Mouse (Mus musculus): ENCODE data around the gene Rnf39. TPM values are rescaled to one million over a fixed set of nuclear protein-coding genes. Genes with fewer than 3 reads are reported as not detected.

The Rnf39 gene
- polyA plus RNA-seq (2012; rRNA removed): 38.9 and 42.9 TPM in 2 replicates

DNA sequence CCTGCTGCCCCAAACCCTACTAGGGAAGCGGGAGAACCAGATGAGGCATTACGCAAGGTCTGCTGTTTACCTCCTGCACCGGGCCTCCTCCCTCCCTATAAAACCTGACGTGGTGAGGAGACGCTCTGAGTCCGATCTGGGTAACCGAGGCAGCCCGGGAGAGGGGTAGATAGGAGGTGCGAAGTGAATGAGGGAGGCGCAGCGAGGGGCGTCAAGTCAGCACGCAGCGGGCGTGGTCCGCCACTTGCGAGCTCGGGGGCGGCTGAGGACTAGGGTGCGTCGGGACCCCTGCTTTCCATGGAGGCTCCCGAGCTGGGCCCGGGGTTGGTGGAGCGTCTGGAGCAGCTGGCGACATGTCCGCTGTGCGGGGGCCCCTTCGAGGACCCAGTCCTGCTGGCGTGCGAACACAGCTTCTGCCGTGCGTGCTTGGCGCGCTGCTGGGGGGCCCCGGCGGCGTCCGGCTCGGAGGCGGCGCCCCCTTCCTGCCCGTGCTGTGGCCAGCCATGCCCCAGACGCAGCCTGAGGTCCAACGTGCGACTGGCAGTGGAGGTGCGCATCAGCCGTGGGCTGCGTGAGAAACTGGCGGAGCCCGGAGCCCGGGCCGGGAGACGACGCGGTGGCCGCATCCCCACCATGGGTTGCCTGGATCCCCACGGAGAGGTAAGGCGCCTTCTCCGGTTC, at the start of gene Rnf39:
TSS of gene Rnf39 (plus strand) at position 128 of the 681 bp plus-strand sequence.

DNA sequence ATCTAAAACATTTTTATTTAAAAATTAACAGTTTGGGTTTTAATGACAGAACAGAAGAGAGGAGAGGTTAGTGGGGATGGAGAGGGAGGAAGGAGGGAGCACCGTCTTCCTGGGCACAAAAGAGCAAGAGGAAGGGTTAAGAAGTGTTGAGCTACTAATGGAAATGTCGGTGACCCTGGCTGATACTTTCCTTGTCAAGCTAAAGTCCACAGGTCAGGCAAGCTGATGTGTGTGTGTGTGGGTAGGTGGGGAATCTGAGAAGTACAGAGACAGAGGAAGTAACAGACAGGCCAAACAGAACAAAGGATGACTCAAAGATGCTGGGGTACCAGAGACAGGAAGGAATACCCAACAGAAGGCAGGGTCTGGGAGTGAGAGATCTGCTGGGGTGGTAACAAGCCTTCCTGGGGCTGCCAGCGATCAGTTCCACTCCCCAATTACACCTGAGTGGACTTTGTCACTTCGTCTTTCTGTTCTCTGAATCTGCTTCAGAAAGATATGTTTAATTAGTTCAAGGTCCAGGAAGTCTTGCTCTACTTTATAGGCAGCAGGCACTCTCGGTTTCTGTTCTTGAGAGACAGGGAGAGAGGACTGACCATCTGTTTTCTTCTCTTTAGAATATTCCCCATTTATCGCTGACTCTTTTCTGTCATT, 45.0 kb upstream of the Rnf39 start, which contains the start of gene Trim31:
TSS of gene Trim31 (plus strand) at position 567 of the 654 bp plus-strand sequence.

DNA sequence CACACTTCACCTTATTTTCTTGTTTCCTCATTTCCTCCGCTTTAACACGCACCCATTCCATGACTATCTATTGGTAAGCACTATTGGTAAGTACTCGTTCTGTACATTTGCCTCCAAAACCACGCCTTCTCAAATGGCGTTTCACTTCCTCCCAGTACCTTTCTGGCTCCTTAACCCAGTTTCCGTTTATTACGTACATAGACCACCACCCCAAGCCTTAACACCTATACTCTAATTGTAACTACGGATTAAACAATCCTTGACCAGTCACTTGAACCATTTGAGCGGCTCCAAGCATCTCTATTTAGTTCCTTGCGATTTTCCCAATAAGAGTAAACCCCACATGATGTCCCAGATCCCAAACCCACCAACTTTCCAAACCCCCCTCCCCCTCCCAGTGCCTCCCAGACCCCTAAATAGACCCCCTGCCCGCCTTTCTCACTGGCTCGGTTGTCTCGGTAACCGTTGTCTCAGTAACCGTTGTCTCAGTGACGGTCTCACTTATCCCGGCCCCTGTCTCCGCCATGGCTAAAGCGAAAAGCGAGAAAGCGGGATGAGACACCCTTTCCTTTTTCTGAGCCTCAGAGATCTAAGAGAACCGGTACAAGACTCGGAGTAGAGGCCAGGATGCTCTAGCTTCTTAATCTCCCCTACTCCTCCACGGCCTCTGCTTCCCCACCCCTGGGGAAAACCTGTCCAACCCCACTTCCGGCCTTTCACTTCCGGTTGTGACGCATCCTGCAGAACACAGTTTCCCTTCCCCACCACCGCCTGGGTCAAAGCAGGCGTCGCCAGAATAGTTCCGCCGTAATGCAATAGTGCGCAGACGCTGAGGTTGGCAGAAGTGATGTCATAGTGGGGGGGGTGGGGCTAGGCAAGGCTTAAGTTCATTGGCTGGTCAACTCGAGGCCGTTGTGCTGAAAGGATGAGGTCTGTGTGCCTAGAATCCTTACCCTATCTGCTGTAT, 8.5 kb downstream of the Rnf39 start, which contains the start of gene Ppp1r11:
TSS of gene Ppp1r11 (minus strand) at position 761 of the 967 bp plus-strand sequence.

DNA sequence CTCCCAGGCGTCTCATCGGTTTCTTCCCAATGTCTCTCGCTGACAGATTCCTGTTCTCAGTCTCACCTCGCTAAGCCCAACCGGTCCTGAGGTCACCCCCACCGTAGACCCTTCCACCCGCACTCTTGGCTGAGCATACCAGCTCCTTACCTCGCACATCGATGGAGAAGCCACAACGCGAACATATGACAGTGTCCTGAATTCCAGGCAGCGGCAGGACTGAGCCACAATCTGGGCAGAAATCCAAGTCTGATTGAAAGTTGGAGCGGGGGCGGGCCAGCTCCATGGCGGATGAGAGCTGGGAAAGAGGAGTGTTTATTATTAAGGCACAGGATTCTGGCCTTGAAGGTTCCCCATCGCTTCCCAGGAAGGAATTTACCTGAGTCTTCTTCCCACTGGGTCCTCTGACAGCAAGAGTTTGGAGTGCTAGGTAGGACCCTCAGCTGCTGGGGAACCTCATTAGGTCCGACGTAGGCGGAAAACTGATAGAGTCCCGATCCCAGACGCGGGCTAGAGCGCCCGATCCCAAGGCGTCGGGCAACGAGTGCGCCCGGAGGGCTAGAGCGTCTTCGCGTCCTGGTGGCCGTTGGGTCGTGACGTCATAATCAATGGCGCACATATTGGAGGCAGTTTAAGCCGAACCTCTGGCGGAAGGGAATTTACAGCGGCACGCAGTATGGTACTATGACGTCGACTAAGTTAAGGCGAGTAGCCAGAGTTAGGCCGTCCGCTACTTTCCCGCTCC, 15.5 kb downstream of the Rnf39 start, which contains the start of the genes Znrd1 and Znrd1as:
TSS of gene Znrd1 (minus strand) at position 561 of the 745 bp plus-strand sequence.
TSS of gene Znrd1as (plus strand) at position 594 of the 745 bp plus-strand sequence.

DNA sequence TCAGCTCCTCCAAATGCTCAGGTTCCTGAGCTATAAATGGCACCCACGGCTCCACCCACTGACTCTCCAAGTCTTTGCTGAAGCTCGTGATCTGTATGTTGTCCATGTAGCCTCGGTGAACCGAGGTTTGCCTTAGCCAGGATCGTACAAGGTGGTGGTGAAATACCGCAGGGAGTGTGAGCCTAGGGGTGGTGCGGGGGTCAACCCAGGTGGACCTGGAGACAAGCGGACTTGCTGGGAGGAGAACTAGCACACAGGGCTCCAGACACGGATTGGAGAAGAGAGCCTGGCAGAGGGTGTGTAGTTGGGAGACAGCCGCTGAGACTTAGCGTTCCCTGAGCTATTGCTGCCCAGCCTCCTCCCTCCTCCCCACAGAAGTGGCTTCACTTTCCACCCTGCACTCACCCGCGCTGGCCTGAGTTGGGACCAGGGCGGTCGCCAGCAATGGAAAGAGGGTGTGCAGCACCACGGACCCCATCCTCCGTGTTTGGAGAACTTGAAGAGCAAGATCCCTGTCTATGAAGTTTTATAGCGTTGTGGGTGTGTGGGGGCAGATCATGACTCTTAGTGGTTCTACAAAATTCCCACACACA, 38.6 kb downstream of the Rnf39 start, which contains the start of gene 2410137M14Rik:
TSS of gene 2410137M14Rik (minus strand) at position 17 of the 593 bp plus-strand sequence.

DNA sequence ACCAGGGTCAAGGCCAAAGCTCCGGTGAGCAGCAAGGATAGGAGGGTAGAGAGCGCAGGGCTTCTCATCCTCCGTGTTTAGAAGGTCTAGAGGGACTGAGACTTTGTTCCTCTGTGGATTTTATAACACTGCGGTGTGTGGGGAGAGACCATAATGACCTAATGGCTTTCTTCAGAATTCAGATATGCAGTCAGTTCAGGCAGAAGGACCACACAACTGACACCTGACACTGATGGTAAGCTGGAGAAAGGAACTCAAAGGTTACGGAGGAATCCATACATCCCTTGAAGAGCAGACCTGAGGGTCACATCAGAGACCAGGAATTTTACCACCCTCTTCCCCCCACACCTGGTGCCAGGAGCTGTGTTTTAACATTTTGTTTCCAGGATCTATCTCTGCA, 46.7 kb downstream of the Rnf39 start, which contains the start of gene H2-M5:
TSS of gene H2-M5 (minus strand) at position 101 of the 400 bp plus-strand sequence.

Other genes with a start within 250 kb of the Rnf39 start
- gene H2-M10.5, start 170.0 kb upstream of the Rnf39 start, polyA plus RNA-seq (2012; rRNA removed): not detected in 2 replicates
- not detected in 2 replicates for gene H2-M10.6, start 130.7 kb upstream of the Rnf39 start, polyA plus RNA-seq (2012; rRNA removed)
- 36.0 and 41.7 TPM in 2 replicates for gene Trim26, start 105.8 kb upstream of the Rnf39 start, polyA plus RNA-seq (2012; rRNA removed)
- 6.8 and 15.1 TPM in 2 replicates for gene Trim15, start 75.7 kb upstream of the Rnf39 start, polyA plus RNA-seq (2012; rRNA removed)
- not detected in 2 replicates for gene Trim10, start 73.3 kb upstream of the Rnf39 start, polyA plus RNA-seq (2012; rRNA removed)
- 14.6 and 18.9 TPM in 2 replicates for gene Trim40, start 52.8 kb upstream of the Rnf39 start, polyA plus RNA-seq (2012; rRNA removed)
- 18.0 and 23.9 TPM in 2 replicates for gene Trim31, start 44.8 kb upstream of the Rnf39 start, polyA plus RNA-seq (2012; rRNA removed)
- gene Ppp1r11, start 8.8 kb downstream of the Rnf39 start, polyA plus RNA-seq (2012; rRNA removed): 45.1 and 56.4 TPM in 2 replicates
- gene Znrd1, start 15.6 kb downstream of the Rnf39 start, polyA plus RNA-seq (2012; rRNA removed): 19.3 and 25.8 TPM in 2 replicates
- gene Znrd1as, start 15.7 kb downstream of the Rnf39 start, polyA plus RNA-seq (2012; rRNA removed): 1.1 and 1.2 TPM in 2 replicates
- gene 2410137M14Rik, start 38.3 kb downstream of the Rnf39 start, polyA plus RNA-seq (2012; rRNA removed): not detected in 2 replicates
- 0.28 TPM in 1 of 2 replicates, not detected in the other for gene H2-M5, start 46.6 kb downstream of the Rnf39 start, polyA plus RNA-seq (2012; rRNA removed)
- gene Zfp57, start 58.2 kb downstream of the Rnf39 start, polyA plus RNA-seq (2012; rRNA removed): 1.7 and 1.9 TPM in 2 replicates
- not detected in 2 replicates for gene Mog, start 80.5 kb downstream of the Rnf39 start, polyA plus RNA-seq (2012; rRNA removed)
- 20.3 and 20.6 TPM in 2 replicates for gene Gabbr1, start 103.0 kb downstream of the Rnf39 start, polyA plus RNA-seq (2012; rRNA removed)
- gene Olfr90, start 145.6 kb downstream of the Rnf39 start, polyA plus RNA-seq (2012; rRNA removed): not detected in 2 replicates
- not detected in 2 replicates for gene Olfr91, start 155.4 kb downstream of the Rnf39 start, polyA plus RNA-seq (2012; rRNA removed)
- not detected in 2 replicates for gene Olfr92, start 177.2 kb downstream of the Rnf39 start, polyA plus RNA-seq (2012; rRNA removed)
- not detected in 2 replicates for gene Olfr93, start 218.6 kb downstream of the Rnf39 start, polyA plus RNA-seq (2012; rRNA removed)

All from colon, adult 2 months (tissue).